Mouse (Mus musculus) adrenal gland, postnatal 14 days (tissue): ENCODE results near the gene Rgs12. TPM values are rescaled to one million over a fixed set of nuclear protein-coding genes. Genes with fewer than 3 reads are reported as not detected.

Experiments used
- DNase-seq: peaks from one replicate; pipeline ENCODE4 v3.0.0; 2021; ENCODE audit warnings: mixed read lengths
- total RNA-seq: library from RNA; stranded (reverse); gene quantifications from 2 replicates; pipeline ENCODE4 v1.2.3, GENCODE M21; 2021

Gene Rgs12
- total RNA-seq, 1 experiment from 2014 or later: 31.9 TPM

- DNase-seq: peak; percentile 40
These were observed 83.8 kb downstream of the Rgs12 start for GRCm38 (mm10) chr5:35033068-35033467.

- DNase-seq: no peak
These were observed 84.4 kb downstream of the Rgs12 start for GRCm38 (mm10) chr5:35033619-35034018.

GRCm38 (mm10) chr5:35035141-35035540 lies 85.9 kb downstream of the Rgs12 start:
- DNase-seq: no peak

- no peak for DNase-seq
These were observed 86.5 kb downstream of the Rgs12 start for GRCm38 (mm10) chr5:35035795-35036194.

- no peak for DNase-seq
These were observed 88.2 kb downstream of the Rgs12 start for GRCm38 (mm10) chr5:35037438-35037837.

GRCm38 (mm10) chr5:35041268-35041829 lies 92.1 kb downstream of the Rgs12 start, which contains the start of gene Hgfac:
Gene Hgfac (plus strand): TSS chr5:35041509.
- DNase-seq: no peak

- no peak for DNase-seq
These were observed 93.3 kb downstream of the Rgs12 start for GRCm38 (mm10) chr5:35042431-35043109.

- DNase-seq: peak; percentile 88
These were observed 93.8 kb downstream of the Rgs12 start for GRCm38 (mm10) chr5:35043110-35043451.

GRCm38 (mm10) chr5:35050541-35050940 lies 101.3 kb downstream of the Rgs12 start:
- no peak for DNase-seq

- no peak for DNase-seq
These were observed 105.4 kb downstream of the Rgs12 start for GRCm38 (mm10) chr5:35054628-35055027.

GRCm38 (mm10) chr5:35055076-35055475 lies 105.8 kb downstream of the Rgs12 start:
- peak; percentile 87 for DNase-seq

GRCm38 (mm10) chr5:35056604-35057432 lies 107.6 kb downstream of the Rgs12 start, which contains the start of gene Dok7:
Gene Dok7 (plus strand): TSS chr5:35056766.
- peak; percentile 84 for DNase-seq

GRCm38 (mm10) chr5:35057582-35057981 lies 108.3 kb downstream of the Rgs12 start:
- no peak for DNase-seq

GRCm38 (mm10) chr5:35058216-35058615 lies 109.0 kb downstream of the Rgs12 start:
- DNase-seq: no peak

- DNase-seq: no peak
These were observed 110.9 kb downstream of the Rgs12 start for GRCm38 (mm10) chr5:35060098-35060497.

- DNase-seq: peak; percentile 68
These were observed 120.6 kb downstream of the Rgs12 start for GRCm38 (mm10) chr5:35069841-35070240.

GRCm38 (mm10) chr5:35070314-35070713 lies 121.1 kb downstream of the Rgs12 start:
- peak; percentile 73 for DNase-seq

GRCm38 (mm10) chr5:35070953-35071352 lies 121.7 kb downstream of the Rgs12 start:
- no peak for DNase-seq

- no peak for DNase-seq
These were observed 122.6 kb downstream of the Rgs12 start for GRCm38 (mm10) chr5:35071855-35072254.

GRCm38 (mm10) chr5:35073235-35073634 lies 124.0 kb downstream of the Rgs12 start:
- DNase-seq: no peak

- peak; percentile 91 for DNase-seq
These were observed 124.7 kb downstream of the Rgs12 start for GRCm38 (mm10) chr5:35073992-35074391.

GRCm38 (mm10) chr5:35076369-35076768 lies 127.1 kb downstream of the Rgs12 start:
- no peak for DNase-seq

GRCm38 (mm10) chr5:35079101-35079500 lies 129.9 kb downstream of the Rgs12 start:
- peak; percentile 60 for DNase-seq
